Mouse (Mus musculus): ENCODE data around the gene Gnat2.

Gene Gnat2

DNA sequence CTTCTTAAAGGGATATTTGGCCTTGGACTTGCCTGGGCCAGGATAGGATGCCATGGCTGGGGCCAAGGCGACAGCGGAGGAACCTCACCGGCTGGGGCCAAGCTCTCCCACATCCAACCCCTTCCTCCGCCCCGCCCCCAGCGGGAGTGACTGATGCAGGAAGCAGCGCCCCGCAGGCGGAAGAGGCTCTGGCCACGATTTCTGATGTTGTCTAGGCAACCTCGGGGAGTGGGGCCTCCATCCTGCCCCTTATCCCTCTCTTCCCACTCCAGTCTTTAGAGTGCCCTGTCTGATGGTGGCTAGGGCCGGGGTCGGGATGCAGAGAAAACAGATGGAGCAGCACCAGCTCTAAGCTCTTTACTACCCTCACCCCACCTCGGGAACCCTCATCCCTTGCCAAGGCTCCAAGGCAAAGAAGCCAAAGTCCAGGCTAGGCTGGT is 7.3 kb upstream of the Gnat2 start:
- peak; percentile 94 for DNase-seq (ENCODE audit: low read depth)

- DNase-seq (ENCODE audit: low read depth): peak; percentile 88
Measured at GRCm38 (mm10) chr3:108085721-108086469, 6.7 kb upstream of the Gnat2 start.

GRCm38 (mm10) chr3:108086470-108086979 is 6.1 kb upstream of the Gnat2 start, which contains the start of gene Ampd2:
Gene Ampd2, minus strand, starts transcription at chr3:108086651.
- DNase-seq (ENCODE audit: low read depth): peak; percentile 91

- no peak for DNase-seq (ENCODE audit: low read depth)
Measured at GRCm38 (mm10) chr3:108087329-108087728, 5.3 kb upstream of the Gnat2 start.

DNA sequence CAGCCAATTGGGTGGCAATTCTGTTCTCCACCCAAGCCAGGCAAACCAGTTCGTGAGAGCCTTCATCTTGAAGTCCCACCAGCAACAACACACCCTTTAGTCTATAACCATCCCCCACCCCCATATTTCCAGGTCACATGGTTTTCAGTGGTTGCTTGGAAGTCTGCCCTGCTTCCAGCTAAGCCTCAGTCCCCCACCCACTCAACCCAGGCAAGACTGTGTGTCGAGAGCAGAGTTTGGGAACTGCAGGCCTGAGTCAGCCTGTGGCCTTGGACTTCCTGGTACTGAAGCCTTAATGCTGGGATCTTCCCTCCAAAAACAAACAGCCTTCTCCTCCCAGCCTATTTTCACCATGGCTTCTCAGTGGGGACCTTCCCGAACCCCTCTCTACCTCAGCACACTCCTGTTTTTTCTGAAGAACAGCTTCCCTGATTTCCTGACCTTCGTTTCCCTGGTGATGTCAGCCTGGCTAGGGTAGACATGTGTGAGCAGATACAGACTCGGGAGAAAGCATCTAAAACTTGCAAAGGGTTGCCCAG is 3.7 kb upstream of the Gnat2 start:
- peak; percentile 72 for DNase-seq (ENCODE audit: low read depth)

DNA sequence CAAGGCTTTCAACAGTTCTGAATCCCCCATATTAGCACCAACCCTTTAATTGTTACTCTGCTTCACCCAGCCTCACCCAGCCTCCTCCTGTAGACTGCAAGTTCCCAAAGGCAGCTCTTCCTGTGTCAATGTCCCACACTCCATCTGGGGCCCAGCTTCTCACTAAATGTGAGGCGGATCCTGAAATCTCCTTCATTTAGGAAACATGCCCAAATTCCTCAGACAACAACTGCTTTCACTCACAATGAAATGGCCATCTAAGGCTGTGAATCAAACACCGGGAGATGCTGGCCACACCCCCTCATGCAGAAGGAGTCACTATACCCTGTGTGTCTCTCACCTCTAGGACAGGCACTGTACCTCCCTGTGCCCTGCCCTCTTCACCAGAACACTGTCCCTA is 2.7 kb upstream of the Gnat2 start:
- DNase-seq (ENCODE audit: low read depth): peak; percentile 52

GRCm38 (mm10) chr3:108090561-108090960 is 2.0 kb upstream of the Gnat2 start:
- no peak for DNase-seq (ENCODE audit: low read depth)

DNA sequence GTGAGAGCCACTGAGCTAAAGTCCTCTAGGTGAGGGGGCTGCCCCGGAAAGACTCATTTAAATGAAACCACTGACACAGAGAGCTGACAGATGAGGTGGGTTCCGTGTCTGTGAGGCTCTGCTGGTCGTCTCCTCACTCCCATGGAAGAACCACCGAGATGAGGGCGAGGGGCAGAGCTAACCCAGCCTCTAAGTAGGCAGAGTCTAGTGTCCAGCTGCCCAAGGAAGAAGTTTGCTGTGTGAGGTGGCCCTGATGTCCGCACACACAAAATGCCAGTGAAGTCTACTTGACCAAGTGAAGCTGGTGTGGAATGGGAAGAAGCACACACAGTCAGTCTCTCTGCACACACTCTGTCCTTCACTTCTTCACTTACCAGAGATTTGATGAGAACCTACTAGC is 559 bp upstream of the Gnat2 start:
- DNase-seq (ENCODE audit: low read depth): no peak

- no peak for DNase-seq (ENCODE audit: low read depth)
Measured at GRCm38 (mm10) chr3:108093306-108093705, 717 bp downstream of the Gnat2 start.

- no peak for DNase-seq (ENCODE audit: low read depth)
Measured at GRCm38 (mm10) chr3:108094146-108094545, 1.6 kb downstream of the Gnat2 start.

- no peak for DNase-seq (ENCODE audit: low read depth)
Measured at GRCm38 (mm10) chr3:108094976-108095760, 2.6 kb downstream of the Gnat2 start.

DNA sequence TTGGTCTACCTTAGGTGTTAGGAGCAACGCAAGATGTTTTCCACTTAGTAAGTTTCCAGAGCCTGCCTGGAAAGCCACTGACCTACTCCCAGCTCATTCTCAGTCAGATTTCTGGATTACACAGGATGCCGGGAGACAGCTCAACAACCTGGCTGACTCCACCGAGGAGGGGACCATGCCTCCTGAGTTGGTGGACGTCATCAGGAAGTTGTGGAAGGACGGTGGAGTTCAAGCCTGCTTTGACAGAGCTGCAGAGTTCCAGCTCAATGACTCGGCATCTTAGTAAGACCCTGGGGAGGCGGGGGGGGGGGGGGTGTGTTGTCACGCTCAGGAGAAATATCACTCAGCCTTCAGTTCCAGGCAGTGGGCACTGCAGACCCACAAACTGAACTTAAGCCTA is 3.6 kb downstream of the Gnat2 start:
- DNase-seq (ENCODE audit: low read depth): peak; percentile 66

- DNase-seq (ENCODE audit: low read depth): no peak
Measured at GRCm38 (mm10) chr3:108096726-108097125, 4.1 kb downstream of the Gnat2 start.

DNA sequence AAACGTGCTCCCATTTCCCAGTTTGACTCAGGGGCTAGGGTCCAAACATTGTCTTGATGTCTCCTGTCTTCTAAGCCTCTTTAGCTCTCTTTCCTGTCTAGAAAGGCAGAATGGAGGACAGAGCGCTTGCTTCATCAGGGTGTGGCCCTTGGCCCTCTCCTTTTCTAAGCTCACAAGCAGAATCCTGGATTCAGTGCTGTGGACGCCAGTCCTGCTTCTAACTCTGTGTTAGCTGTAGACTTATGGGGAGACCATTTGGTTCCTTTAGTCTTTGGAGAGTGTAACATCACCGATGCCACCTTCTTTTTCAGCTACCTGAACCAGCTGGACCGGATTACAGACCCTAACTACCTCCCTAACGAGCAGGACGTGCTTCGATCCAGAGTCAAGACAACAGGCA is 5.1 kb downstream of the Gnat2 start:
- no peak for DNase-seq (ENCODE audit: low read depth)

GRCm38 (mm10) chr3:108098316-108098715 is 5.7 kb downstream of the Gnat2 start:
- no peak for DNase-seq (ENCODE audit: low read depth)

GRCm38 (mm10) chr3:108101594-108101993 is 9.0 kb downstream of the Gnat2 start:
- no peak for DNase-seq (ENCODE audit: low read depth)

- DNase-seq (ENCODE audit: low read depth): no peak
Measured at GRCm38 (mm10) chr3:108102075-108102474, 9.5 kb downstream of the Gnat2 start.

GRCm38 (mm10) chr3:108105281-108105680 is 12.7 kb downstream of the Gnat2 start:
- no peak for DNase-seq (ENCODE audit: low read depth)

DNA sequence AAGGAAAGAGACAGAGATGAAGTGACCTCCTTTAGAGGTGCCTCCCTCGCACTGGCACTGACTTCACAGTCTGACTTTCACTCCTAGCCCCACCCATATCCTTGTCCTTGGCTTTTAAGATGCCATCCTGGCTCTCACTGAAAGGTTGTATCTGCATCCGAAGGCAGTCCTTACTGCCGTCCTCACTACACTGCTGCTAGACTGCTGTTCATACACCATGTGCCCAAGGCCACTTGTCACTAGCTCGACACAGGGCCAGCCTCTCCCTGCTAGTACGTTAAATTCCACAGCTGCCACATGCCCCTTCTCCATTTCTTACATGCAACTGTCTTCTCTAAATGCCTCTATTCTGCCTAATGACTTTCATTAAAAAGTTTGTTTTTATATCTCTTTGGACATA is 18.7 kb downstream of the Gnat2 start:
- no peak for DNase-seq (ENCODE audit: low read depth)

GRCm38 (mm10) chr3:108112246-108112645 is 19.7 kb downstream of the Gnat2 start:
- no peak for DNase-seq (ENCODE audit: low read depth)

DNA sequence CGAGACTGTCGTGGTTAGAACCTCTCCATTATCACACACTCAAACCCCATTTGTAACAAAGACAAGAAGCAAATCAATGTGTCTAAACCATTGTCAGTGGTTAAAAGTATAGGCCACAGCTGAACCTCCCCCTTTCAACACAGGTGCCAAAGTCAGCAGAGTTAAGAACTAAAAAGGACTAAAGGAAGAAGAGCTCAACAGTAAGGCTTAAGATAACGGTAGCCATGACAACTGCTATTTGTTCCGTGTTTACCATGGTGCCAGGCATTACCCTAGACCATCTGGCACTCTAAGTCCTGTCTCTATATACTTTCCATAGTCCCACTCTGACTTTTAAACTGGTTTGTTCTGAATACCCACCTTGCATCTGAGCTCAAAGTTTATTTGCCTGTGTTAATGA is 20.1 kb downstream of the Gnat2 start:
- no peak for DNase-seq (ENCODE audit: low read depth)

GRCm38 (mm10) chr3:108113591-108114289 is 21.2 kb downstream of the Gnat2 start:
- DNase-seq (ENCODE audit: low read depth): no peak
